Mouse (Mus musculus): Measurements from ENCODE around the gene Krt71. TPM values are rescaled to one million over a fixed set of nuclear protein-coding genes. Genes with fewer than 3 reads are reported as not detected.
A peak's percentile ranks its signal among the peaks of the same experiment; 100 is the strongest.

Gene Krt71
- total RNA-seq (2021), result not detected
- long read RNA-seq, result 0 reads

DNA sequence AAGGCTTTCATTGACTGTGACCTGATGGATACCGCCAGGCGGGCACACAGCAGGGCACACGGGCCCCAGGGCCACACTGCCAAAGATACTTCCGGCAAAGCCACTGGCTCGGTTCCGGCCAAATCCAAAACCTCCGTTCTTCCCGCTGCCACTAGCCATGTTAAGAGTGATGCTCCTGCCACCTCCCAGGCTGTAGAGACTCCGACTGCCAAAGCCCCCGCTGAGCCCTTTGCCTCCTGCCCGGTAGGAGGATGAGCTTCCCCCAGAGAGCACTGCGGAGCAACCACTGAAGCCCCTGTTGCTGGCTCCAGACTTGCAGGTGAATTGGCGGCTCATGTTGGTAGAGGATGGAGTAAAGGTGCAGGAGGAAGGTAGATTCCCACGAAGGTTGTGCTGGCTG lies at the start of gene Krt71:
Gene Krt71, minus strand, starts transcription at position 399 of the 400 bp plus-strand sequence.
- DNase-seq (ENCODE audit: low spot score in 2 of 2), result no peak

DNA sequence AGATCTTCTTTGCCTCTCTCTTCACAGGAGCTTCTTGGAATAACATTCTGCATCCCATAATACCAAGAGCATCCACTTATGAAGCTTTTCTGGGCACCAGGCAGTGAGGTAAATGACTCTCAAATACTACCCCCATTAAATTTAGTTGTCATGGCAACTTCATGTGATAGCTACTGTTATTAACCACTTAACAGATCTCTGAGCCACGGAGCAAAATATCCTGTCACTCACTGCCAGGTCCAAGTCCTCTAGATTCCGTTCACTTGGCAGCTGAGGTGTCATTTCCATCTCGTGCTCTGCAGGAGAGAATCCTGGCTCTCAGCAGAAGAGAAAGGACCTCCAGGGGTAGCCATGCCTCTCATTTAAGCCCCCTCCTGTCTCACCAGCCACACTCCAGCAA lies 48.0 kb upstream of the Krt71 start:
- no peak for DNase-seq (ENCODE audit: low spot score in 2 of 2)

DNA sequence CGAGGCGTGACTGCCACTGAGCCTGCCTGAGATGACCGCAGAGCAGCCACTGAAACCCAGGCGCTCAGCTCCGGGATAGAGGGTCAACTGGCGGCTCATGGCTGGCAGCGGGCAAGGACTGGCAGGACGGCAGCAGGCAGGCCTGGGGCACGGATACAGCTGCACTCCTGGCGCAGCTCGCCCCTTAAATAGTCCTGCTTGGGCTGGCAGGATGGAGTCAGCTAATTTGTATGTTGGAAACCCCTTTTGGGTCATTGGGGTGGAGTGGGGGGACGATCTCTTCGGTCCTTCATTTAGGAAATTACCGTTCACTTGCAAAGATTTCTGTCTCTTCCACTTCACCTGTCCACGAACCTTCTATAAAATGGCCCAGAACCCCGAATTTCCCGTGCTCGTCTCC lies 43.5 kb upstream of the Krt71 start, which contains the start of gene Krt72:
Gene Krt72, minus strand, starts transcription at position 101 of the 400 bp plus-strand sequence.
- no peak for DNase-seq (ENCODE audit: low spot score in 2 of 2)

- no peak for DNase-seq (ENCODE audit: low spot score in 2 of 2)
Measured at GRCm38 (mm10) chr15:101773420-101773819, 30.5 kb upstream of the Krt71 start.

DNA sequence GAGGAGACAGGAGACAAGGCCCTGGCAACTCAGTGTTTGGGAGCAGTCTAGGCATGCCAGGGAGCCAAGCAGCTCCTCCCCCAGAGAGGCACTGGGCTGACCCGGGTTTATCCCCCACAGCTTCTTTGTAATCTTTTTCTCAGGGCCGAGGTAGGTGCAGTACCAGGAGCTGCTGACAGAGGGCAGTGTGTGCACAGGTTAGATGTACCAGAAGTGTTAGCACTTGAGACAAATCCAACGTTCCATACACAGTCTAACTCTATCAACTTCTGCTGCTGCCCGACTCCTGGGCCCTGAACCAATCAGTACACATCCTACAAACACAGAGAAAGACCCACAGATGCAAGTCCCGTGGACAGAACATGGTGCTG lies 29.8 kb upstream of the Krt71 start:
- peak; percentile 82 to 96 for DNase-seq (ENCODE audit: low spot score in 2 of 2)

- DNase-seq (ENCODE audit: low spot score in 2 of 2), result peak in 1 of 2 experiments; percentile 33
Measured at GRCm38 (mm10) chr15:101772080-101772710, 29.3 kb upstream of the Krt71 start.

- no peak for DNase-seq (ENCODE audit: low spot score in 2 of 2)
Measured at GRCm38 (mm10) chr15:101770226-101770625, 27.3 kb upstream of the Krt71 start.

DNA sequence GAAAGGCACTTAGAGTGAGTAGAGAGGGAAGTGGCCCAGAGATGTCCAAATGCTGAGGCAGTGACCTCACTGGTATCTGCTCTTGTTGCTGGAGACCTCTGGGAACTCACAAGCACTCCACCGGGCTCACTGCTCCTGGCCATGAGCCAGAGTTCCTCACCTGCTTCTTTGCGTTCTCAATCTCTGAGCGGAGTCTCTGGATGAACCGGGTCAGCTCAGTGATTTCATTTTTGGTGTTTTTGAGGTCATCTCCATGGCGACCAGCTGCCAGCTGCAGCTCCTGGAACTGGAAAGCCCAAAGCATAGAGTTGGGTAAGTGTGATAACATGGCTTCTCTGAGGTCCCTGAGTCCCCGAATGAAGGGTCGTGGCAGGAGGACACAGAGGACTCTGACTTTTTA lies 5.1 kb downstream of the Krt71 start:
- no peak for DNase-seq (ENCODE audit: low spot score in 2 of 2)

DNA sequence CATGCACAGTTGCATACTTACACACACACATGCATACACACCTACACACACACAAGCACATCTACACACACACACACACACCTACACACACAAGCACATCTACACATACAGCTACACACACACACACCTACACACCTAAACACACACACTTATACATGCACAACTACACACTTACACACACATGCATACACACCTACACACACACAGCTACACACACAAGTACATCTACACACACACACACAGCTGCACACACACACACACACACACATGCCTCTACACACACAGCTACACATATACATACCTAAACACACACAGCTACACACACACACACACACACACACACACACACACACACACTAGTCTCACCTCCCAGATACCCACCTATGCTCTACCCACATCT lies 12.3 kb downstream of the Krt71 start:
- no peak for DNase-seq (ENCODE audit: low spot score in 2 of 2)

DNA sequence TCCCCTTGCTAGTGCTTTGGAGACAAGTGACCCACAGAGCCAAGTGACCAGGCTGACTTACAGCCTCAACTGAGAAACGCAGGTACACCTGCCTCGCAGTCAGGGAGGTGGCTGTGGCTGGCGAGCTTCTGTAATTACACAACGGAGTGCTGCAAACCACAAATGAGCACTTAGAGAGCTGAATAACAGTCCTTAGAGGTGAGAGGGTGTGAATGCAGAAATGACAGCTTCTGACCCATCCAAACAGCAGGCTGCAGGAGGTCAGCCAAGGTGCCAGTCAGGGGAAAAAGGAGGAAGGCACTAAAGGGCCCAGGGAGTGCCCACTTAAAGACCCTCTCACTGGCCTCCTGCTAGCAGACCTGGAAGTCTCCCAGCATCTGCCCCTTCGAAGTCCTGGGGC lies 18.2 kb downstream of the Krt71 start:
- DNase-seq (ENCODE audit: low spot score in 2 of 2), result no peak

DNA sequence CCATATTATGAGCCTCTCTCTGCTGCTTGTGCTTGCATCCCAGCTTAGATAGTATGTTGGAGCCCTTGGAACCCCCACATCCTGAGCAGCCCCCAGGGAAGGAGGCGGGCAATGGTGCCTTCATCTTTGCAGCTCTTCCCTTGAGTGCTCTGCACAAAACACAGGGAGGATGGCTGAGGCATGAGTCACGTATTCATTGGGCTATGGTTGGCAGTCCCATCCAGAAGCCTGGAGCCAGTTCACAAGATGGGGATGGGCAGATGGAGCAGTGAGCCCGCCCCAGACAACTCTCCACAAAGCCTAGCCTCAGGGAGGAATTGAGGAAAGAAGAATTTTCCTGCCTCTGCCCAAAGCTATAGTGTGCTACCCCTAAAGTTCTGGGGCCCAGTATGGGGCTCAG lies 27.1 kb downstream of the Krt71 start:
- DNase-seq (ENCODE audit: low spot score in 2 of 2), result no peak

DNA sequence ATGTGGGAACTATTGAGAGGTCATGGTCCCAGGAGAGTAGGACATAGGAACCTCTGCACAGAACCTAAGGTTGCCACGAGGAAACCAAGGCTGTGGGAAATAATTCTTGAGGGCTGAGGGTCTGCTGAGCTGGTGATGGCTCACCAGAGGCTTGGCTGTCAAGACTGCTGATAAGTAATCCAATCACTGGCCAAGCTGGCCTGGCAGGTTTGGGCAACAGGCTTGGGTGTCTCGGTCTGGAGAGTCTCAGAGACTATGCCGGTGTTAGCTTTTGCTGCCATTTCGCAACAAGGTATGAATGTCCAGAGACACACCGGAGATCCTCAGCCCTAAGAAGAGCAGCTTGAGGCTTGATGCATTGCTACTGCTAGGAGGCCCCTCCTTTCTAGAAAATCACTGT lies 28.6 kb downstream of the Krt71 start:
- DNase-seq (ENCODE audit: low spot score in 2 of 2), result no peak

DNA sequence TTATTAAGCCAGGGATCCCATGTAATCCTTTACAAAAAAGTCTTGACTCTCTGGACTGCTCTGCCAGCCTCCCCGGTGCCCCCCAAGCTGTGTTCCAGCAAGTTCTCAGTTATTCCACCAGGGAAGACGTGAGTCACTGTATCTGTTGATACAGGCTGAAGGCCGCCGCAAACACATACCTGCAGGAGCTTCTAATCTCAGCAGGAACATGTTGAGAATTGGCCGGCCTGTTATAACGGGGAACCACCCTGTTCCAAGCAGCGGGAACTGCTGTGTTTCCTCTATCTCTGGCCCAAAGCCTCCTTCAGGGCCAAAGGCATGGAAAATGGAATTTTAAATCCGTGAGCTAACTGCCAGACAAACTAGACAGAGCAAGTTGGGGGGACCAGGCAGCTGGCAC lies 29.2 kb downstream of the Krt71 start:
- no peak for DNase-seq (ENCODE audit: low spot score in 2 of 2)

DNA sequence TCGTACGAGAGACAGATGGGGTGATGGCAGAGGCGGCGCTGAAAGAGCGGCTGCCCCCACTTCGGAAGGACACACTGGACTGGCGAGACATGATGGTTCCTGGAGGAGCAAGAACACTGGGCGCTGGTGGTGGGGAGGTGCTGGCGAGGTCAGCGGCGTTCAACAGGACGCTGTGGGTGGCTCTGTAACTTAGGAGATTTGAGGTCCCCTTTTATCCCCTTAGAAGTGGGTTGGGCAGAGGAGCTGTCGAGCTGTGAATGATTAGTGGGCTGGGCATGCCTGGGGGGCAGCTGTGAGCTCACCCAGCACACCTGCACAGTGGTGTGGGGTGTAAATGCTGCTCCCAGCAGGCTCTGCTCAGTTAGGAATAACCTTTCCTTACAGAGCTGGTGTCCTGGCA lies 30.2 kb downstream of the Krt71 start, which contains the start of gene Krt5:
Gene Krt5, minus strand, starts transcription at position 179 of the 400 bp plus-strand sequence.
- no peak for DNase-seq (ENCODE audit: low spot score in 2 of 2)

DNA sequence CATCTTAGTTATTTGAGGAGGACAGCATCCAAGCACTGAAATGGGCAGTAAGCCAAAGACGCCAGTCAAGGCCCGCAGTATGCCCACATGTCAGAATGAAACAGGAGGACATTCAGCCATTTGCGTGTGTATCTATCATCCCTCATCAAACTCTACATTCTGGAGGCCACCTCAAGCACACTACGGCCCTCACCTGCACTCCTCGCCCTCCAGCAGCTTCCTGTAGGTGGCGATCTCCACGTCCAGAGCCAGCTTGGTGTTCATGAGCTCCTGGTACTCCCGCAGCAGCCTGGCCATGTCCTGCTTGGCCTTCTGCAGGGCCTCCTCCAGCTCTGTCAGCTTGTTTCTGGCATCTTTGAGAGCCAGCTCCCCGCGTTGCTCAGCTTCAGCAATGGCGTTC lies 34.2 kb downstream of the Krt71 start:
- DNase-seq (ENCODE audit: low spot score in 2 of 2), result no peak

DNA sequence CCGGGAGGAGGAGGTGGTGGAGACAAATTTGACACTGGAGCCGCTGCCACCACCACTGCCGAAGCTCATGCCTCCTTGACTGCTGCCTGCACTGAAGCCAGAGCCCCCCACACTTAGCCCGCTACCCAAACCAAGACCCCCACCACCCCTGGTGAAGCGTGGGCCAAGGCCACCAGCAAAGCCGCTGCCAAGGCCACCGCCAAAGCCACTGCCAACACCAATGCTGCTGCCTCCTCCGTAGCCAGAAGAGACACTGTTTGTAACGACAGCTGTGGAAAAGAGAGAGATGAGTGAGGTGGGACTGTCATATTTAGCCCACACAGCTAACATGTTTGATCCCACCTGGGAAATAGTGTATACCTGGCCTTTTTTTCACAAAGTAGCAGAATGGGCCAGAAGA lies 35.5 kb downstream of the Krt71 start:
- no peak for DNase-seq (ENCODE audit: low spot score in 2 of 2)

DNA sequence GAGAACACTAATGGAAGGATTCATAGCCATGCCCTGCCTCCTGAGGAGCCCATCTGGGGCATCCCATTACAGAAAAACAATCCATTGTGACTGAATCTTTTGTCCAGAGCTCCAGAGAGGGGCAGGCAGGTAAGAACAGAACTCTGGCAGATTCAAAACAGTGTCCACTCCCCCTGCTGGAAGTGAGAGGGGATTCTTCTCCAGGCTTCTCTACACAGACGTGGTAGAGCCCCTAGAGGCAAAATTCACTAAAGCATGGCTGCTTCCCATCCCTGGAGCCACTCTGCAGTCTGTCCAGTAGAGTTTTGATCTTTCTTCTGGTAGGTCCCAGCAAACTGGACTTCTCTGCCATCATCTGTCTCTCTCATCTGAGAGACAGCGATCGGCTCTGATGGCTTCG lies 38.8 kb downstream of the Krt71 start:
- DNase-seq (ENCODE audit: low spot score in 2 of 2), result no peak

- DNase-seq (ENCODE audit: low spot score in 2 of 2), result no peak
Measured at GRCm38 (mm10) chr15:101702380-101702779, 40.5 kb downstream of the Krt71 start.

DNA sequence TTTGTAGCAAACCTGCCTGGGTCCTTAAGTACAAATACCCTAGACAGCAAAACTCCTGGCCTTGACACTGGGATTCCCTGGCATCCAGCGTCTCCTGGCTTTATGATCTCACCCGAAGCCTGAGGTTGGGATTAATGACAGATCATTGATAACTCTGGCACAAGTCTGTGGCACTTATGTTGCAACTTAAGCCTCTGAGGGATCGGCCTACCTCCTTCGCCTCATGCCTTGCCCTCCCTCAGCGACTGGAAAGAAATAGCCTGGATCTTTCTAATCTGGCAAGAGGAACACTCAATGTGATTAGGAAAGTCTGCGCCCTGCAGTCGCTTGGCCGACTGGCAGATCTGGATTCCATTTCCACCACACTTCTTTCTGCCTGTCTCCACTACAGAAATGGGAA lies 43.0 kb downstream of the Krt71 start:
- DNase-seq (ENCODE audit: low spot score in 2 of 2), result no peak

- DNase-seq (ENCODE audit: low spot score in 2 of 2), result no peak
Measured at GRCm38 (mm10) chr15:101699192-101699591, 43.7 kb downstream of the Krt71 start.

- peak; percentile 6 to 17 for DNase-seq (ENCODE audit: low spot score in 2 of 2)
Measured at GRCm38 (mm10) chr15:101697326-101698188, 45.4 kb downstream of the Krt71 start.

- DNase-seq (ENCODE audit: low spot score in 2 of 2), result no peak
Measured at GRCm38 (mm10) chr15:101694207-101694606, 48.7 kb downstream of the Krt71 start, which contains the start of gene Krt6a. TSS of gene Krt6a (minus strand) at chr15:101694307.

All from layer of hippocampus, adult 18-20 months (tissue).